Mouse (Mus musculus): ENCODE data around the gene Sfrp4. TPM values are rescaled to one million over a fixed set of nuclear protein-coding genes. Genes with fewer than 3 reads are reported as not detected.
A peak's percentile ranks its signal among the peaks of the same experiment; 100 is the strongest.

The Sfrp4 gene
- total and polyA plus RNA-seq, 2 experiments from 2014 or later, result 2.2 to 3.0 TPM

GRCm38 (mm10) chr13:19668355-19669140 is 45.6 kb downstream of the Sfrp4 start:
- Histone ChIP-seq H3K4me1 (ENCODE audit: insufficient read depth) (no peaks in the 10 kb centered on the region; the same call in 1 of the 2 replicates), H3K36me3 (ENCODE audit: insufficient read depth) (no peaks in the 10 kb centered on the region), H3K27me3 (ENCODE audit: insufficient read depth, low read length) (no peaks in the 10 kb centered on the region), H3K9ac (no peak overlapping the region), H3K4me3 (ENCODE audit: low read depth, low read length) (no peak overlapping the region), H3K4me2 (ENCODE audit: low read depth) (no peak overlapping the region), H3K27ac (ENCODE audit: low read depth, low read length) (no peak overlapping the region), H3K9me3 (ENCODE audit: low read length) (no peaks in the 10 kb centered on the region)
- no peak for TF ChIP-seq CTCF (IDR thresholded peaks at IDR 0.05; ENCODE audit: low read depth)
- WGBS, result 34% methylated on average over 4 of the region's 4 CpGs
- DNase-seq (no peak), ATAC-seq (peak; percentile 61)

DNA sequence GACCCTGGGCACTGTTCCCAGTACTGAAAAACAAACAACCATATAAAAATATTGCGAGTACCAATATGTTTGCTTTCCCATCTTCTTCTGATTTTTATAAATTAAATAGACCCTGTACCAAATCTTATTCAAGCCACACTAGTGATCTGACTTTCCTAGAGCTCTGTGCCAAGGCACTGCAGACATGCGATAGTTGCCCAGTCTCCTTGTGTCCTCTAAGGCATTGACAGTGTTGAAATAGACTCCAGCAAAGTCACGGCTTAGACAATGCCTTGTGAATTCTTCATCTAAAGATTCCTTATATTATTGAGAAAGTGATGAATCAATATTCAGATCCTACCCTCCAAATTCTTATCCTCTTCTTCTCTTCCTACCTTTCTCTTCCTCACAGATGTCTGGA is 51.1 kb downstream of the Sfrp4 start:
- TF ChIP-seq CTCF (IDR thresholded peaks at IDR 0.05; ENCODE audit: low read depth), result no peak
- no peak overlapping the region for H3K4me3 ChIP-seq (ENCODE audit: low read depth, low read length)
- no peak overlapping the region for H3K27ac ChIP-seq (ENCODE audit: low read depth, low read length)
- H3K4me2 ChIP-seq (ENCODE audit: low read depth), result no peak overlapping the region
- ATAC-seq, result no peak
- no peaks in the 10 kb centered on the region for H3K36me3 ChIP-seq (ENCODE audit: insufficient read depth)
- H3K27me3 ChIP-seq (ENCODE audit: insufficient read depth, low read length), result no peaks in the 10 kb centered on the region
- no peak for DNase-seq
- H3K9ac ChIP-seq, result no peak overlapping the region
- H3K4me1 ChIP-seq (ENCODE audit: insufficient read depth), result no peaks in the 10 kb centered on the region
- 46% methylated on average over 3 of the region's 3 CpGs for WGBS
- no peaks in the 10 kb centered on the region for H3K9me3 ChIP-seq (ENCODE audit: low read length)

- Histone ChIP-seq H3K36me3 (ENCODE audit: insufficient read depth) (no peaks in the 10 kb centered on the region), H3K4me2 (ENCODE audit: low read depth) (no peak overlapping the region), H3K4me1 (ENCODE audit: insufficient read depth) (no peaks in the 10 kb centered on the region), H3K27ac (ENCODE audit: low read depth, low read length) (no peak overlapping the region), H3K27me3 (ENCODE audit: insufficient read depth, low read length) (no peaks in the 10 kb centered on the region), H3K4me3 (ENCODE audit: low read depth, low read length) (no peak overlapping the region), H3K9me3 (ENCODE audit: low read length) (no peaks in the 10 kb centered on the region), H3K9ac (no peak overlapping the region)
- no peak for TF ChIP-seq CTCF (IDR thresholded peaks at IDR 0.05; ENCODE audit: low read depth)
- DNase-seq (no peak), ATAC-seq (peak; percentile 23; the same call in 1 of the 2 replicates)
These were observed 51.7 kb downstream of the Sfrp4 start for GRCm38 (mm10) chr13:19674601-19675000.

Other genes with a start within 250 kb of the Sfrp4 start
- 106 and 119 TPM in 2 replicates for gene Stard3nl, start 227.3 kb upstream of the Sfrp4 start, total RNA-seq (2014; rRNA removed)
- 180 and 199 TPM in 2 replicates for gene Stard3nl, start 227.3 kb upstream of the Sfrp4 start, polyA plus RNA-seq (2015; fragmentation: Nextera tagmentation; extraction: Ambion mirVana)
- gene Epdr1, start 3.2 kb upstream of the Sfrp4 start, total RNA-seq (2014; rRNA removed), result 29.6 and 29.8 TPM in 2 replicates
- 29.1 and 34.4 TPM in 2 replicates for gene Epdr1, start 3.2 kb upstream of the Sfrp4 start, polyA plus RNA-seq (2015; fragmentation: Nextera tagmentation; extraction: Ambion mirVana)
- not detected in 2 replicates for gene Nme8, start 74.7 kb downstream of the Sfrp4 start, total RNA-seq (2014; rRNA removed)
- gene Nme8, start 74.7 kb downstream of the Sfrp4 start, polyA plus RNA-seq (2015; fragmentation: Nextera tagmentation; extraction: Ambion mirVana), result not detected in 2 replicates
- 0.05 and 0.92 TPM in 2 replicates for gene Gpr141, start 201.2 kb downstream of the Sfrp4 start, total RNA-seq (2014; rRNA removed)
- gene Gpr141, start 201.2 kb downstream of the Sfrp4 start, polyA plus RNA-seq (2015; fragmentation: Nextera tagmentation; extraction: Ambion mirVana), result not detected in 2 replicates